Mouse (Mus musculus) hindbrain, embryonic 14.5 days (tissue): ENCODE measurements at regions not wholly inside any gene's neighbourhood (a gene's known extent, or its start where the extent isn't known, plus 50 kb on each side); places are given as distances from the start of the nearest gene placed in this dataset.

Experiments used
- ATAC-seq: fragments of 200-750 bp; cut with Nextera tagmentation; 2 replicates; pipeline ENCODE4 v1.8.0; 2017; ENCODE audit warnings: moderate number of reproducible peaks, mild to moderate bottlenecking, moderate TSS enrichment, moderate library complexity; ENCODE audit not compliant: low FRiP score
- DNase-seq: peaks from one replicate; pipeline ENCODE4 v3.0.0-alpha.2; 2015; ENCODE audit warnings: low spot score
- H3K27ac ChIP-seq: fragments of 300-500 bp; sonication (generic); 2 replicates; pipeline ENCODE4 v1.5.1; 2014; ENCODE audit warnings: mild to moderate bottlenecking, moderate library complexity
- H3K27me3 ChIP-seq: fragments of 300-500 bp; sonication (generic); 2 replicates; pipeline ENCODE4 v1.6.1; 2014; ENCODE audit warnings: mild to moderate bottlenecking, low read length, mixed read lengths; ENCODE audit not compliant: control insufficient read depth, insufficient read depth
- H3K36me3 ChIP-seq: fragments of 300-500 bp; sonication (generic); replicated peaks from 2 replicates; pipeline ENCODE4 v1.6.1; 2014; ENCODE audit not compliant: control insufficient read depth, insufficient read depth
- H3K4me1 ChIP-seq: fragments of 300-500 bp; sonication (generic); replicated peaks from 2 replicates; pipeline ENCODE4 v1.6.1; 2014; ENCODE audit warnings: antibody characterized with exemption, low read length, mixed read lengths; ENCODE audit not compliant: control insufficient read depth, insufficient read depth
- H3K4me2 ChIP-seq: fragments of 300-500 bp; sonication (generic); replicated peaks from 2 replicates; pipeline ENCODE4 v1.6.1; 2014; ENCODE audit warnings: mild to moderate bottlenecking, moderate library complexity
- H3K4me3 ChIP-seq: fragments of 300-500 bp; sonication (generic); replicated peaks from 2 replicates; pipeline ENCODE4 v1.5.1; 2014; ENCODE audit warnings: mild to moderate bottlenecking, low read length
- H3K9ac ChIP-seq: fragments of 300-500 bp; sonication (generic); 2 replicates; pipeline ENCODE4 v1.6.1; 2014
- H3K9me3 ChIP-seq: fragments of 300-500 bp; sonication (generic); 2 replicates; pipeline ENCODE4 v1.6.1; 2016; ENCODE audit warnings: low read length; ENCODE audit not compliant: control insufficient read depth
- WGBS: fragments of 180-500 bp; shearing (Covaris S2); extraction: QIAGEN DNeasy Blood & Tissue Kit; methylation state at CpG from one replicate; pipeline ENCODE4 v1.1.7; 2014; 5-methylcytosine and 5-hydroxymethylcytosine counted together

DNA sequence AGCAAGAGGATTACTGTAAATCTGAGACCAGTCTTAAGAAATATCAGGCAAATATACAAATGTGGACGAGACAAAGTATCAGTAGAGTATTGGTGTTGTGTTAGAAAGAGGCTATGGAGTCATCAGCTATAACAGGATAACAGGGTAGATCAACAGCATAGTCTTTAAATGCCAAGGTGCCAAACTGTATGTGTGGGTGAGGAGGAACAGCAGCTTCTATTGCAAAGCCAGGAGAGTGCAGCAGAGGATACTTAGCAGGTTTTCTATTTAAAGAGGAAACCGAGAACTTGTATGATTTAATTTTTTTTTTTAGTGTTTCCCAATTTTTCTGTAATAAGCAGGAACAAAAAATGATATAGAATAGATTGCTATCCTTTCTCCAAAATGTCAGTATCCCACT, 202.7 kb upstream of the Camk1g start:
- DNase-seq (no peak), ATAC-seq (no peak)
- Histone ChIP-seq H3K36me3 (no peaks in the 10 kb centered on the region), H3K27me3 (no peaks in the 10 kb centered on the region), H3K4me3 (no peak overlapping the region), H3K27ac (no peak overlapping the region), H3K4me1 (no peaks in the 10 kb centered on the region), H3K9me3 (no peaks in the 10 kb centered on the region), H3K4me2 (no peak overlapping the region), H3K9ac (no peak overlapping the region)
- WGBS, result 90% methylated on average over 2 of the region's 2 CpGs

DNA sequence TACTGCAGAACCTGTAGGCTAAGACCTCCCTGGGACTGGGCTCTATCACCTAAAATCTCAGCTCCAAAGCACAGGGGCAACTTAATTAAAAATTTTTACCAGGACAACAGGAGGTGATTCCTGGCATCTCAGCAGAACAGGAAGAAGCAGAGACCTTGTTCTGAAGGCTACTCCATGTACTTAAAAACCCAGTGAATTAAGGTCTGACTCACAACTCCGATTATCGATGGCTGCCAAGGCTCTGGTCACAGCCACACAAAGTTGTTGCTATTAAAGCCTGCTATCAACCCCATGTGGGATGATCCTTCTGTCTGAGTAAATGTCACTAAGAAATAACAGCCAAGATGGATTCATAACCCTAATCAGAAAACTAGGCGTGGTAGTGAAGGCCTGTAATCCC, 202.3 kb upstream of the Camk1g start:
- no peaks in the 10 kb centered on the region for H3K4me1 ChIP-seq
- DNase-seq, result no peak
- 94% methylated on average over 3 of the region's 3 CpGs for WGBS

DNA sequence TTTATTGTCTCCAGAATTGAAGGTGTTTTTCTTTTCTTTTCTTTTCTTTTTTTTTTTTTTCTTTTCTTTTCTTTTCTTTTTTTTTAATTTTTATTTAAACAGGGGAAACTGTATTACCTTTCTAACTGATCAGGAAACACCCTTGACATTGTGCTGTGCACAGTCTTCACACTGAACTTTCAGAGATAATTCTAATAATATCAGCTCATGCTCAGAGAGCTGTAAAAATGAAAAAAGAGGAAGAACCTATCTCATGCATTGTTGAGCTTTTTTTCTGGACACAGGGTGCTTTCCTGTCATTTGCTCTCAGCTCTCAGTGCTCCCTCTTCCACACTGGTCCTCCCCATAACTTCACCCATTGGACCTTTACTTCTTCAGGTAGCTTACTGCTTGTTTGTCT, 201.0 kb upstream of the Camk1g start:
- no peak for DNase-seq
- H3K27me3 ChIP-seq, result no peaks in the 10 kb centered on the region
- H3K4me3 ChIP-seq, result no peak overlapping the region
- no peaks in the 10 kb centered on the region for H3K36me3 ChIP-seq
- H3K4me2 ChIP-seq, result no peak overlapping the region
- no peak overlapping the region for H3K9ac ChIP-seq
- H3K9me3 ChIP-seq, result no peaks in the 10 kb centered on the region
- no peaks in the 10 kb centered on the region for H3K4me1 ChIP-seq
- no peak overlapping the region for H3K27ac ChIP-seq
- no peak for ATAC-seq

More for the DNA sequence above, 202.3 kb upstream of the Camk1g start:
- H3K36me3 ChIP-seq, result no peaks in the 10 kb centered on the region
- H3K27me3 ChIP-seq, result no peaks in the 10 kb centered on the region
- no peak for ATAC-seq
- no peak overlapping the region for H3K4me3 ChIP-seq
- no peak overlapping the region for H3K27ac ChIP-seq
- no peaks in the 10 kb centered on the region for H3K9me3 ChIP-seq
- H3K4me2 ChIP-seq, result no peak overlapping the region
- no peak overlapping the region for H3K9ac ChIP-seq

DNA sequence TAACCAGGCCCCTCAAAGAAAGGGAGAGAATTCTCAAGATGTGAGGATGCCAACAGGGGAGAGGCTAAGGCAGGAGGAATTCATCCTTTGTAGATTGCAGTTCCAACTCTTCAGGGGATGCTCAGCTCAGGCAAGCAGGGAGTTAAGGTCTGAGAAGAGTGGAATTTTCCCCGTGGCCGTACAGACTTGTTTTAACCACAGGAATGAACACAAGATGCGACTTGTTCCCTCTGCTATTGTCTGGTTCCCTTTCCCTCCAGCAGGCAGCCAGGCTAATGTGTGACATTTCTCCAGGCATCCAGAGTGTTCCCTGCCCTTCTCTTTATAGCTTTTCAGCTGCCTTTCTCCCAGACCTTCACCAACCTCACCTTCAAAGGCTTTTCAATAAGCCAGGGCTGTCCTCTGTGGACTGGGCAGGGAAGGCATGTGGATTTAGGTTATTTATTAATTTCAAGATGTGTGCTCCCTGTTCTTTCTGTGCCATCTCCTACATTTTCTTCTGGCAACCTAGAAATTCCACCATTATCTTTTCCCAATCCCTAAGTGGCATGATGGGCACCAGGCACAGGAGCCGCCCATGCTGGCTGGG, 198.6 kb upstream of the Camk1g start:
- no peaks in the 10 kb centered on the region for H3K36me3 ChIP-seq
- no peak for ATAC-seq
- no peak overlapping the region for H3K4me2 ChIP-seq
- H3K4me1 ChIP-seq, result no peaks in the 10 kb centered on the region
- DNase-seq, result no peak
- H3K9me3 ChIP-seq, result no peaks in the 10 kb centered on the region
- no peak overlapping the region for H3K4me3 ChIP-seq
- no peak overlapping the region for H3K9ac ChIP-seq
- H3K27me3 ChIP-seq, result no peaks in the 10 kb centered on the region
- 46% methylated on average over 4 of the region's 4 CpGs for WGBS
- no peak overlapping the region for H3K27ac ChIP-seq

DNA sequence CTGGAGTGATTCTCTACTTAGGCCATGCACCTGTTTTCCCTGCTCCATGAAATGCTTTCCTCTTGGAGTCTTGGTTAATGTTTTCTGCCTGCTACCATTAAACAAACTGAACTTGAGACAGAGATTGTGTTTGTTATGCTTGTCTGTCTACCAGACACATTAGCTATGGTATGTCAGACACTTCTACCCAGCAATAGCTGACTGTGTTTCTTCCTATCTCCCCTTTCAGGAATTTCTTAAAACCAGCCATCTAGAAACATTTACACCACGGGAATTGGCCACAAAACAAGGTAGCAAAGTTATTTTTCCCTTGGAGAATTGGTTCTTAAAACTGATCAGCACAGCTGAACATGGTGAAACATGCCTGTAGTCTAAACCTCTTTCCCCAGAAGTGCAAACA, 197.1 kb upstream of the Camk1g start:
- H3K36me3 ChIP-seq, result no peaks in the 10 kb centered on the region
- no peak overlapping the region for H3K4me2 ChIP-seq
- DNase-seq, result no peak
- H3K4me3 ChIP-seq, result no peak overlapping the region
- no peak overlapping the region for H3K9ac ChIP-seq
- ATAC-seq, result no peak
- 60% methylated on average over 1 of the region's 1 CpGs for WGBS
- H3K27me3 ChIP-seq, result no peaks in the 10 kb centered on the region
- H3K4me1 ChIP-seq, result no peaks in the 10 kb centered on the region
- H3K9me3 ChIP-seq, result no peaks in the 10 kb centered on the region
- H3K27ac ChIP-seq, result no peak overlapping the region

DNA sequence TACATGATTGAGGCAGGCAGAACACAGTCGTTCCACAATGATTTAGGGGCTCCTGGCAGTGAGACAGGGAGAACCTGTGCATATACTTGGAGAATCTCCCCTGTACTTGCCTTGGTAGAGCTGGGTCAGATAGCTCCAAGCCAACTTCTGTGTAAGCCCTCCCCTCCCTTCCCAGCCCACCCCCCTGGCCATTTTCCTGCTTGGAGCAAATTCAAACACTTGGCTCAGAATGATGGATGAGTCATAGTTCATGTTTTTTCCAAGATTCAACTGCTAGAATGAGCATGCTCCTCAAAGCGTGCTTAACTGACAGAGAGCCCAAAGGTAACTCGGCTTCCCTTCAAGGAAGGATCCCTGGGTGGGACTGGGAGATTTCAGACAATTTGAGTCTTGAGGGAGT, 194.1 kb upstream of the Camk1g start:
- ATAC-seq, result no peak
- no peak overlapping the region for H3K27ac ChIP-seq
- no peaks in the 10 kb centered on the region for H3K4me1 ChIP-seq
- no peak for DNase-seq
- H3K9me3 ChIP-seq, result no peaks in the 10 kb centered on the region
- H3K27me3 ChIP-seq, result no peaks in the 10 kb centered on the region
- no peak overlapping the region for H3K4me3 ChIP-seq
- no peaks in the 10 kb centered on the region for H3K36me3 ChIP-seq
- 69% methylated on average over 3 of the region's 3 CpGs for WGBS
- H3K4me2 ChIP-seq, result no peak overlapping the region
- H3K9ac ChIP-seq, result no peak overlapping the region

DNA sequence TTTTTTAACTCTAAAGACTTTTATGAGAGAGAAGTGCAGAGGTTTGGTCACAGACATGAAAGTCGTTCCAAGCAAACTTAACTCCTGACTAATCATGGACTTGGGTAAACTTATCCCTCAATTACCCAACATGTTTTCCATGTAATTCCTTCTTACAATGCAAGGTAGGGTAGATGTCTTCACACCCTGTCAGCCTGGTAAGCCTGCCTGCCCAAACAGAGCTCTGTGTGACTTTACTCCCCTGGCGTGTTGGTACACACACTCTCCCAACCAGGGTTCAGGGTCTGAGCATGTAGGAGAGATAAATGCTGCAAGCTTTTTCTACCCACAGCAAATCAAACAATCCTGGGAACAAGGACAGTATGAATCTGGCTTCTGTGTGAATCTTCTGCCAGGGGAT, 192.1 kb upstream of the Camk1g start:
- H3K9ac ChIP-seq, result no peak overlapping the region
- 96% methylated on average over 2 of the region's 2 CpGs for WGBS
- H3K9me3 ChIP-seq, result no peaks in the 10 kb centered on the region
- H3K4me1 ChIP-seq, result no peaks in the 10 kb centered on the region
- ATAC-seq, result no peak
- no peak for DNase-seq
- H3K27ac ChIP-seq, result no peak overlapping the region
- no peaks in the 10 kb centered on the region for H3K27me3 ChIP-seq
- no peaks in the 10 kb centered on the region for H3K36me3 ChIP-seq
- no peak overlapping the region for H3K4me2 ChIP-seq
- no peak overlapping the region for H3K4me3 ChIP-seq

DNA sequence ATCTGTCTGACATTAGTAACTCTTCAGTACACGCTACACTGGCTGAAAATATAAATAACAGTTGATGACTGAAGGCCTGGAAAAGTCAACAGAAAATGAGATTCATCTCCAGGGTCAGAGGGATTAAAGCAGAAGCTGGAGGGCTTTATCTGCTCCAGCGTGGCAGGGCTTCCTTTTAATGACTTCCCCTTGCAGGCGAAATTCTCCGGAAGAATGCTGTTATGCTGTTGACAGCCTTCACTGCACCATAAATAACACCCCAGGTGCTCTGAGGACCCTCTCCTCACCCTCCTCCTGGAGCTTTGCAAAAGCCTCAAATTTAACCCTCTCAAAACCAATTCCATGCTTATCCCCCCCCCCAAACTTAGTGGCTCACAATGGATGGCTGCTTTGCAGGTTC, 188.0 kb upstream of the Camk1g start:
- Histone ChIP-seq H3K4me3 (no peak overlapping the region), H3K27me3 (no peaks in the 10 kb centered on the region), H3K27ac (no peak overlapping the region), H3K36me3 (no peaks in the 10 kb centered on the region), H3K9ac (no peak overlapping the region), H3K4me2 (no peak overlapping the region), H3K4me1 (no peaks in the 10 kb centered on the region), H3K9me3 (no peaks in the 10 kb centered on the region)
- ATAC-seq (no peak), DNase-seq (no peak)
- 35% methylated on average over 4 of the region's 4 CpGs for WGBS

DNA sequence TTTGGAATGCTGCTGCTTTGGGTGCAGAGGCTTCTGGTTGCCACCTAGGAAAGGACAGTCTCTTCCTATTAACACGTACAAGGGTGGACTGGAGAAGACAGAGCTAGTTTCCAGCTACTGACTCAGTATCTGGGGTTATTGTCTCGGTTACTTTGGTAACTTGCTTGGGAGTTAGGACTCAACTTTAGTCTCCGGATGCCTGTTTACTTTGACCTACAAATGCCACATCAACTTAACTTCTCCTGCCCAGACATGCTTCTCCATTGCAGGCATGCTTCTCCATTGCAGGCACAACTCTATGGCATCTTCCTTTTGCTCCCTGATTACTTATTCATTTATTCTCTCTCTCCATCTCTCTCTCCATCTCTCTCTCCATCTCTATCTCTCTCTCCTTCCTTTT, 184.6 kb upstream of the Camk1g start:
- no peaks in the 10 kb centered on the region for H3K4me1 ChIP-seq
- ATAC-seq, result no peak

DNA sequence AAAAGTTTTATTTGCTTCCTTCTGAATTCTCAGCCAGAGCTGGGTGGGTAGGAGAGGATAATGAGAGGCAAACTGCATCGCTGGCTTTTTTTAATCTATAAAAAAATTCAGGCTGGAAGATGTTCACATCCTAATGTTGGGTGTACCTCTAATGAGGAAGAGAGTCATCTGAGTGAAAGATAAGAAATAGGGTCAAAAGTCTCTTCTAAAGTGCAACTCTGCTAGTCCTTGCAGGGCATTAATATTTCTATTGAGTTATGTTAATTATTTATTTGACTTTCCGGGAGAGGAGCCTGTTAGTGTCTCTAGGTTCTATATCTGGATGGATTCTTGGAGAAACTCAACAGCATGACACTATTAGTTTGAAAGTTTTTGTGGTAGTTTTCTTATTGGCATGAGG, 182.2 kb upstream of the Camk1g start:
- no peak overlapping the region for H3K4me2 ChIP-seq
- ATAC-seq (no peak), DNase-seq (no peak)
- H3K9me3 ChIP-seq, result no peaks in the 10 kb centered on the region
- no peak overlapping the region for H3K27ac ChIP-seq
- 79% methylated on average over 2 of the region's 2 CpGs for WGBS
- no peaks in the 10 kb centered on the region for H3K36me3 ChIP-seq
- no peaks in the 10 kb centered on the region for H3K4me1 ChIP-seq
- H3K4me3 ChIP-seq, result no peak overlapping the region
- H3K27me3 ChIP-seq, result no peaks in the 10 kb centered on the region
- H3K9ac ChIP-seq, result no peak overlapping the region

More for the DNA sequence above, 184.6 kb upstream of the Camk1g start:
- no peak for DNase-seq
- H3K9ac ChIP-seq, result no peak overlapping the region
- no peaks in the 10 kb centered on the region for H3K9me3 ChIP-seq
- H3K4me3 ChIP-seq, result no peak overlapping the region
- 89% methylated on average over 3 of the region's 3 CpGs for WGBS
- H3K27me3 ChIP-seq, result no peaks in the 10 kb centered on the region
- H3K27ac ChIP-seq, result no peak overlapping the region
- no peaks in the 10 kb centered on the region for H3K36me3 ChIP-seq
- H3K4me2 ChIP-seq, result no peak overlapping the region
